Mouse (Mus musculus) liver, postnatal 0 days (tissue): ENCODE results near the gene Tmem51.

Experiments used
- CTCF ChIP-seq: sonication (generic); IDR thresholded peaks from 2 replicates; pipeline ENCODE4 v1.5.1; 2016; ENCODE audit warnings: antibody characterized with exemption, low read depth
- EP300 ChIP-seq: IDR thresholded peaks from 2 replicates; pipeline ENCODE4 v1.6.1; 2016; ENCODE audit warnings: antibody characterized with exemption, low read depth, mild to moderate bottlenecking

- TF ChIP-seq CTCF = 0 out of 2 replicates have a peak, but pooled peaks have one; percentile 4
- no peak for TF ChIP-seq EP300
Observed at GRCm38 (mm10) chr4:142014659-142015608, 69.2 kb downstream of the Tmem51 start, which contains the start of gene Fhad1.
